Mouse (Mus musculus) neural tube, embryonic 11.5 days (tissue): ENCODE data around the gene Il18r1. TPM values are rescaled to one million over a fixed set of nuclear protein-coding genes. Genes with fewer than 3 reads are reported as not detected.
A peak's percentile ranks its signal among the peaks of the same experiment; 100 is the strongest.

Source experiments
- ATAC-seq: fragments of 200-750 bp; cut with Nextera tagmentation; 2 replicates; pipeline ENCODE4 v1.8.0; 2017; ENCODE audit warnings: moderate number of reproducible peaks, mild to moderate bottlenecking, moderate TSS enrichment, moderate library complexity; ENCODE audit not compliant: insufficient read depth, low FRiP score, low TSS enrichment
- DNase-seq: peaks from one replicate; pipeline ENCODE4 v3.0.0-alpha.2; 2015; ENCODE audit warnings: low spot score
- H3K27ac ChIP-seq: fragments of 300-500 bp; sonication (generic); 2 replicates; pipeline ENCODE4 v1.5.1; 2014; ENCODE audit warnings: low read depth, mild to moderate bottlenecking, low read length
- H3K27me3 ChIP-seq: fragments of 300-500 bp; sonication (generic); 2 replicates; pipeline ENCODE4 v1.6.1; 2014; ENCODE audit warnings: mild to moderate bottlenecking, low read length, mixed read lengths; ENCODE audit not compliant: control insufficient read depth, insufficient read depth
- H3K36me3 ChIP-seq: fragments of 300-500 bp; sonication (generic); 2 replicates; pipeline ENCODE4 v1.6.1; 2014; ENCODE audit warnings: mild to moderate bottlenecking, low read length, moderate library complexity, mixed read lengths; ENCODE audit not compliant: control insufficient read depth, insufficient read depth
- H3K4me1 ChIP-seq: fragments of 300-500 bp; sonication (generic); 2 replicates; pipeline ENCODE4 v1.6.1; 2014; ENCODE audit warnings: low read length, mixed read lengths; ENCODE audit not compliant: control insufficient read depth, insufficient read depth
- H3K4me2 ChIP-seq: fragments of 300-500 bp; sonication (generic); 2 replicates; pipeline ENCODE4 v1.6.1; 2014; ENCODE audit warnings: low read depth, mild to moderate bottlenecking, moderate library complexity
- H3K4me3 ChIP-seq: fragments of 300-500 bp; sonication (generic); 2 replicates; pipeline ENCODE4 v1.5.1; 2014; ENCODE audit warnings: low read depth, low read length
- H3K9ac ChIP-seq: fragments of 300-500 bp; sonication (generic); 2 replicates; pipeline ENCODE4 v1.6.1; 2014; ENCODE audit warnings: mild to moderate bottlenecking, low read length
- H3K9me3 ChIP-seq: fragments of 300-500 bp; sonication (generic); 2 replicates; pipeline ENCODE4 v1.6.1; 2016; ENCODE audit warnings: low read length; ENCODE audit not compliant: control insufficient read depth
- WGBS: fragments of 180-500 bp; shearing (Covaris S2); extraction: QIAGEN DNeasy Blood & Tissue Kit; methylation state at CpG from one replicate; pipeline ENCODE4 v1.1.7; 2014; 5-methylcytosine and 5-hydroxymethylcytosine counted together
- polyA plus RNA-seq: library from polyadenylated mRNA; unstranded; fragments of >200 nt; fragmentation: Nextera tagmentation; extraction: Ambion mirVana; gene quantifications from 2 replicates; pipeline ENCODE4 v1.2.1, GENCODE M21; 2014

Il18r1 gene
- polyA plus RNA-seq, 1 experiment from 2014 or later = not detected

GRCm38 (mm10) chr1:40547064-40547572 is 81.8 kb downstream of the Il18r1 start:
- no peaks in the 10 kb centered on the region for H3K4me1 ChIP-seq
- H3K4me2 ChIP-seq = no peak overlapping the region
- no peak overlapping the region for H3K9ac ChIP-seq
- H3K27ac ChIP-seq = no peak overlapping the region
- no peak overlapping the region for H3K4me3 ChIP-seq
- H3K9me3 ChIP-seq = no peaks in the 10 kb centered on the region
- H3K27me3 ChIP-seq = no peaks in the 10 kb centered on the region
- WGBS = 61% methylated on average over 11 of the region's 11 CpGs
- DNase-seq (peak; percentile 26), ATAC-seq (peak; percentile 63)
- H3K36me3 ChIP-seq = no peaks in the 10 kb centered on the region

- Histone ChIP-seq H3K9me3 (no peaks in the 10 kb centered on the region), H3K27me3 (no peaks in the 10 kb centered on the region), H3K9ac (no peak overlapping the region), H3K27ac (no peak overlapping the region), H3K4me2 (no peak overlapping the region), H3K36me3 (no peaks in the 10 kb centered on the region), H3K4me1 (no peaks in the 10 kb centered on the region), H3K4me3 (no peak overlapping the region)
- DNase-seq (peak; percentile 23), ATAC-seq (0 out of 2 replicates have a peak, but pooled peaks have one; percentile 45)
- 61% methylated on average over 10 of the region's 10 CpGs for WGBS
These were observed 82.4 kb downstream of the Il18r1 start for GRCm38 (mm10) chr1:40547762-40548161.

Other genes starting within 250 kb of the Il18r1 start
- gene Il1r1, start 240.5 kb upstream of the Il18r1 start, polyA plus RNA-seq = 0.81 and 1.1 TPM in 2 replicates
- 1.2 and 1.4 TPM in 2 replicates for gene Il1rl2, start 140.9 kb upstream of the Il18r1 start, polyA plus RNA-seq
- gene Il1rl1, start 36.0 kb upstream of the Il18r1 start, polyA plus RNA-seq = 0.11 and 0.13 TPM in 2 replicates
- gene Il18rap, start 49.8 kb downstream of the Il18r1 start, polyA plus RNA-seq = 0.13 and 0.18 TPM in 2 replicates
- gene Slc9a4, start 114.5 kb downstream of the Il18r1 start, polyA plus RNA-seq = not detected in 2 replicates
- gene Slc9a2, start 215.0 kb downstream of the Il18r1 start, polyA plus RNA-seq = not detected in 2 replicates